Mouse (Mus musculus) CH12.LX (cell line): ENCODE measurements around the gene Matn1. TPM values are rescaled to one million over a fixed set of nuclear protein-coding genes. Genes with fewer than 3 reads are reported as not detected.
A peak's percentile ranks its signal among the peaks of the same experiment; 100 is the strongest.

Experiments used
- DNase-seq: peaks from one replicate; pipeline ENCODE4 v3.0.0-alpha.2; 2013; ENCODE audit errors: extremely low read depth
- H3K27ac ChIP-seq: 2 replicates; pipeline ENCODE4 v1.5.1; 2012; ENCODE audit warnings: low read depth, mild to moderate bottlenecking, control low read depth, moderate library complexity; ENCODE audit not compliant: insufficient read depth
- H3K27me3 ChIP-seq: replicated peaks from 2 replicates; pipeline ENCODE3; 2012; ENCODE audit warnings: inconsistent platforms
- H3K36me3 ChIP-seq, 2 experiments: replicated peaks in 1 of 2; 2 replicates each; pipeline versions ENCODE3 to v1.6.1; 2012; ENCODE audit warnings: inconsistent platforms in 1 of 2, low read length in 1 of 2, mild to moderate bottlenecking in 1 of 2, mixed read lengths in 1 of 2, moderate library complexity in 1 of 2; ENCODE audit not compliant: control insufficient read depth in 1 of 2, insufficient read depth in 1 of 2
- H3K4me1 ChIP-seq, 2 experiments: 2 replicates each; pipeline ENCODE4 v1.6.1; 2012; ENCODE audit warnings: inconsistent platforms in 1 of 2, moderate library complexity in 1 of 2; ENCODE audit not compliant: insufficient read depth in 2 of 2, control insufficient read depth in 1 of 2
- H3K4me2 ChIP-seq: 2 replicates; pipeline ENCODE4 v1.6.1; 2012; ENCODE audit warnings: low read depth, mild to moderate bottlenecking, control low read depth; ENCODE audit not compliant: poor library complexity, insufficient read depth, severe bottlenecking
- H3K4me3 ChIP-seq, 3 experiments: fragments of 150-350 bp in 1 of 3; sonication (generic) in 1 of 3; replicated peaks in 1 of 3; 2 replicates each; pipeline versions ENCODE3 to v1.5.1; 2011 to 2012; ENCODE audit warnings: low read depth in 2 of 3, low read length in 2 of 3, mild to moderate bottlenecking in 2 of 3, moderate library complexity in 2 of 3, control low read depth in 1 of 3, improper control_type of control experiment in 1 of 3, inconsistent platforms in 1 of 3, mixed read lengths in 1 of 3; ENCODE audit not compliant: poor library complexity in 1 of 3
- H3K79me2 ChIP-seq: replicated peaks from 2 replicates; pipeline ENCODE4 v1.6.1; 2012; ENCODE audit warnings: mild to moderate bottlenecking, moderate library complexity; ENCODE audit not compliant: control insufficient read depth, poor library complexity, insufficient read depth, severe bottlenecking; ENCODE audit errors: extremely low read depth
- H3K9ac ChIP-seq: 2 replicates; pipeline ENCODE4 v1.6.1; 2012; ENCODE audit warnings: low read depth, mild to moderate bottlenecking, control low read depth, moderate library complexity; ENCODE audit not compliant: insufficient read depth
- H3K9me3 ChIP-seq: replicated peaks from 2 replicates; pipeline ENCODE3; 2012; ENCODE audit warnings: low read length, inconsistent platforms, mixed read lengths
- BHLHE40 ChIP-seq: IDR thresholded peaks from 2 replicates; pipeline ENCODE4 v1.6.1; 2011; ENCODE audit warnings: mild to moderate bottlenecking, low read depth, low read length, improper control_type of control experiment
- CHD1 ChIP-seq: IDR thresholded peaks from 2 replicates; pipeline ENCODE4 v1.6.1; 2012; ENCODE audit warnings: low read depth, low read length, improper control_type of control experiment, inconsistent platforms
- CHD2 ChIP-seq: IDR thresholded peaks from 2 replicates; pipeline ENCODE4 v1.6.1; 2011; ENCODE audit warnings: low read length, improper control_type of control experiment
- CTCF ChIP-seq, 2 experiments: IDR thresholded peaks in 1 of 2; conservative IDR thresholded peaks in 1 of 2; 2 replicates each; pipeline ENCODE4 v1.5.1; 2011 to 2012; ENCODE audit warnings: low read depth in 2 of 2, low read length in 2 of 2, improper control_type of control experiment in 1 of 2, inconsistent platforms in 1 of 2, mild to moderate bottlenecking in 1 of 2, moderate library complexity in 1 of 2
- E2F4 ChIP-seq: IDR thresholded peaks from 2 replicates; pipeline ENCODE4 v1.6.1; 2011; ENCODE audit warnings: low read depth, low read length, improper control_type of control experiment; ENCODE audit not compliant: insufficient replicate concordance
- ELF1 ChIP-seq: IDR thresholded peaks from 2 replicates; pipeline ENCODE4 v1.6.1; 2014; ENCODE audit warnings: low read depth, mild to moderate bottlenecking, inconsistent platforms, low read length, improper control_type of control experiment
- ETS1 ChIP-seq: conservative IDR thresholded peaks from 2 replicates; pipeline ENCODE4 v1.6.1; 2012; ENCODE audit warnings: low read depth, mild to moderate bottlenecking, inconsistent platforms, low read length, improper control_type of control experiment, moderate library complexity
- GABPA ChIP-seq: IDR thresholded peaks from 2 replicates; pipeline ENCODE4 v1.6.1; 2012; ENCODE audit warnings: low read depth, low read length, improper control_type of control experiment, inconsistent platforms; ENCODE audit not compliant: insufficient replicate concordance
- HCFC1 ChIP-seq: IDR thresholded peaks from 2 replicates; pipeline ENCODE4 v1.6.1; 2012; ENCODE audit warnings: low read depth, mild to moderate bottlenecking, inconsistent platforms, low read length, improper control_type of control experiment
- IRF4 ChIP-seq: IDR thresholded peaks from 2 replicates; pipeline ENCODE4 v1.6.1; 2014; ENCODE audit warnings: low read depth, mild to moderate bottlenecking, inconsistent platforms, low read length, improper control_type of control experiment
- JUN ChIP-seq: IDR thresholded peaks from 2 replicates; pipeline ENCODE4 v1.6.1; 2011; ENCODE audit warnings: low read depth, mild to moderate bottlenecking, low read length, improper control_type of control experiment, moderate library complexity; ENCODE audit not compliant: insufficient read depth
- JUND ChIP-seq: conservative IDR thresholded peaks from 2 replicates; pipeline ENCODE4 v1.6.1; 2011; ENCODE audit warnings: low read depth, low read length, improper control_type of control experiment
- KAT2A ChIP-seq: IDR thresholded peaks from 2 replicates; pipeline ENCODE4 v1.6.1; 2012; ENCODE audit warnings: low read length, improper control_type of control experiment, inconsistent platforms; ENCODE audit not compliant: insufficient replicate concordance
- MAFK ChIP-seq: IDR thresholded peaks from 2 replicates; pipeline ENCODE4 v1.6.1; 2011; ENCODE audit warnings: low read length, improper control_type of control experiment; ENCODE audit not compliant: insufficient replicate concordance
- MAX ChIP-seq: IDR thresholded peaks from 2 replicates; pipeline ENCODE4 v1.6.1; 2011; ENCODE audit warnings: low read length, improper control_type of control experiment
- MAZ ChIP-seq: IDR thresholded peaks from 2 replicates; pipeline ENCODE4 v1.6.1; 2012; ENCODE audit warnings: low read depth, mild to moderate bottlenecking, inconsistent platforms, low read length, improper control_type of control experiment, moderate library complexity
- MEF2A ChIP-seq: IDR thresholded peaks from 2 replicates; pipeline ENCODE4 v1.6.1; 2014; ENCODE audit warnings: low read depth, mild to moderate bottlenecking, inconsistent platforms, low read length, improper control_type of control experiment, borderline replicate concordance
- MXI1 ChIP-seq: IDR thresholded peaks from 2 replicates; pipeline ENCODE4 v1.6.1; 2011; ENCODE audit warnings: mild to moderate bottlenecking, low read depth, low read length, improper control_type of control experiment
- NELFE ChIP-seq: IDR thresholded peaks from 2 replicates; pipeline ENCODE4 v1.6.1; 2011; ENCODE audit warnings: low read depth, low read length, improper control_type of control experiment
- NRF1 ChIP-seq: IDR thresholded peaks from 2 replicates; pipeline ENCODE4 v1.6.1; 2014; ENCODE audit warnings: low read depth, mild to moderate bottlenecking, inconsistent platforms, low read length, improper control_type of control experiment, moderate library complexity
- PAX5 ChIP-seq: IDR thresholded peaks from 2 replicates; pipeline ENCODE4 v1.6.1; 2012; ENCODE audit warnings: low read length, inconsistent platforms, mixed read lengths
- POLR2A ChIP-seq: IDR thresholded peaks from 2 replicates; pipeline ENCODE4 v1.6.1; 2011; ENCODE audit warnings: low read depth, mild to moderate bottlenecking, improper control_type of control experiment, low read length
- POLR2AphosphoS2 ChIP-seq: IDR thresholded peaks from 2 replicates; pipeline ENCODE4 v1.6.1; 2011; ENCODE audit warnings: low read depth, low read length, improper control_type of control experiment
- RAD21 ChIP-seq: IDR thresholded peaks from 2 replicates; pipeline ENCODE4 v1.6.1; 2011; ENCODE audit warnings: low read depth, mild to moderate bottlenecking, low read length, improper control_type of control experiment, moderate library complexity
- RCOR1 ChIP-seq: conservative IDR thresholded peaks from 2 replicates; pipeline ENCODE4 v1.6.1; 2012; ENCODE audit warnings: low read depth, mild to moderate bottlenecking, inconsistent platforms, low read length, improper control_type of control experiment
- SIN3A ChIP-seq: IDR thresholded peaks from 2 replicates; pipeline ENCODE4 v1.6.1; 2012; ENCODE audit warnings: low read length, improper control_type of control experiment, inconsistent platforms
- SMC3 ChIP-seq: IDR thresholded peaks from 2 replicates; pipeline ENCODE4 v1.6.1; 2011; ENCODE audit warnings: low read depth, low read length, improper control_type of control experiment
- TBP ChIP-seq: conservative IDR thresholded peaks from 2 replicates; pipeline ENCODE4 v1.6.1; 2011; ENCODE audit warnings: low read depth, low read length, improper control_type of control experiment
- TCF12 ChIP-seq: IDR thresholded peaks from 2 replicates; pipeline ENCODE4 v1.6.1; 2014; ENCODE audit warnings: low read depth, mild to moderate bottlenecking, inconsistent platforms, low read length, improper control_type of control experiment
- UBTF ChIP-seq: IDR thresholded peaks from 2 replicates; pipeline ENCODE4 v1.6.1; 2012; ENCODE audit warnings: low read depth, mild to moderate bottlenecking, inconsistent platforms, low read length, improper control_type of control experiment, moderate library complexity
- USF1 ChIP-seq: IDR thresholded peaks from 2 replicates; pipeline ENCODE4 v1.6.1; 2014; ENCODE audit warnings: low read depth, mild to moderate bottlenecking, inconsistent platforms, low read length, improper control_type of control experiment
- USF2 ChIP-seq: conservative IDR thresholded peaks from 2 replicates; pipeline ENCODE4 v1.6.1; 2011; ENCODE audit warnings: low read depth, low read length, improper control_type of control experiment
- ZC3H11A ChIP-seq: IDR thresholded peaks from 2 replicates; pipeline ENCODE4 v1.6.1; 2012; ENCODE audit warnings: low read depth, mild to moderate bottlenecking, inconsistent platforms, low read length, improper control_type of control experiment
- ZKSCAN1 ChIP-seq: IDR thresholded peaks from 2 replicates; pipeline ENCODE4 v1.6.1; 2012; ENCODE audit warnings: low read depth, inconsistent platforms, low read length, improper control_type of control experiment, borderline replicate concordance
- ZMIZ1 ChIP-seq: IDR thresholded peaks from 2 replicates; pipeline ENCODE4 v1.6.1; 2012; ENCODE audit warnings: low read depth, mild to moderate bottlenecking, inconsistent platforms, low read length, improper control_type of control experiment
- ZNF384 ChIP-seq: IDR thresholded peaks from 2 replicates; pipeline ENCODE4 v1.6.1; 2012; ENCODE audit warnings: low read depth, low read length, improper control_type of control experiment, inconsistent platforms
- dilution Hi-C: fragments of 300-500 bp; cut with MboI; formaldehyde crosslinking; loops from 2 replicates; pipeline ENCODE4 v1.14.3; 2020; ENCODE audit warnings: low sequenced_read_pairs; ENCODE audit not compliant: extremely low pct_unique_long_range_greater_than_20kb, extremely low pct_ligation_motif_present
- in situ Hi-C: fragments of 300-500 bp; cut with MboI; formaldehyde crosslinking; loops from 3 replicates; pipeline ENCODE4 v1.14.3; 2019; ENCODE audit warnings: low sequenced_read_pairs, low pct_ligation_motif_present, low pct_unique_long_range_greater_than_20kb, mixed read lengths
- polyA plus RNA-seq: library from polyadenylated mRNA; unstranded; fragments of >175 nt; gene quantifications from 2 replicates; pipeline ENCODE4 v1.2.1, GENCODE M21; 2012; ENCODE audit warnings: low read depth; ENCODE audit not compliant: insufficient read length
- total RNA-seq, 2 experiments: library from RNA; depleted of rRNA; stranded (reverse); fragments of 300-350 nt in 1 of 2; fragments of >200 nt in 1 of 2; gene quantifications; 2 replicates each; pipeline ENCODE4 v1.2.3; 2012 to 2014

Matn1 gene
- total and polyA plus RNA-seq, 3 experiments: 0.52 to 3.5 (median 0.76) TPM

DNA sequence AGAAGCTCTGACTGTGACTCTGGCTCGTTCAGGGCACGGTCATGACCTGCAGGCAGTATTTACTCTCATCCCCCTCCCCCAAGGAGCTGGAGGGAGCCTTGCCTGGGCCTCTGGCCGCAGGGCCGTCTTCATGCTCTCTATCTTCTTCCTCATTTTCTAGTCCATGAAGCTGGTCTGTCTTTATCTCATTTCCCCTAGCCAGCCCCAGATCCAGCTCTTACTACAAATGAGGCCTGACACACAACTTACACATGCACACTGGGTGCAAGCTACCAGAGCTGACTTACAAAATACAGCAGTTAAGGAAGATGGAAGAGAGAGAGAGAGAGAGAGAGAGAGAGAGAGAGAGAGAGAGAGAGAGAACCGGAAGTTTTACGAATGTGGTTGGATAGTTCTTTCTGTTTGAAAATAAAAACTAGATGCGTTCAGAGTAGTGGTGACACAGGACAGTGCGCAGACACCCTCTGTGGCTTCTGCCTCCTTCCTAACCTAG is 41.9 kb upstream of the Matn1 start (continued):
- TF ChIP-seq MXI1 (no peak), MAFK (no peak), HCFC1 (no peak; the same call in 1 of the 2 replicates), SMC3 (no peak), E2F4 (no peak), KAT2A (no peak), ETS1 (peak; percentile 62), CTCF (conservative IDR thresholded peaks at IDR 0.05 in 1 of 2, IDR thresholded peaks at IDR 0.05 in 1 of 2; ENCODE audit: low read depth in 2 of 2, low read length in 2 of 2) (no peak), GABPA (no peak)

- Histone ChIP-seq H3K4me2 (peak overlapping the region; percentile 60), H3K4me1 (peaks cover 57 to 98% of the 10 kb centered on the region in 2 experiments), H3K9me3 (no peaks in the 10 kb centered on the region), H3K79me2 (no peaks in the 10 kb centered on the region), H3K27me3 (no peaks in the 10 kb centered on the region), H3K27ac (peak overlapping the region; percentile 94), H3K9ac (peak overlapping the region; percentile 38), H3K36me3 (no peaks in the 10 kb centered on the region), H3K4me3 (peak overlapping the region; percentile 39 to 56 (median 44))
- dilution Hi-C loops (no loop called here), in situ Hi-C loops (no loop called here)
- DNase-seq: peak; percentile 78
- no peak for TF ChIP-seq ZNF384
- no peak for TF ChIP-seq GABPA
- TF ChIP-seq CHD2: peak; percentile 75
- TF ChIP-seq RCOR1: no peak
- peak; percentile 59; the same call in 1 of the 2 replicates for TF ChIP-seq ZMIZ1
- TF ChIP-seq NRF1: no peak
- no peak for TF ChIP-seq E2F4
- TF ChIP-seq NELFE: peak; percentile 20; the same call in 1 of the 2 replicates
- no peak; the same call in 1 of the 2 replicates for TF ChIP-seq CHD1
- TF ChIP-seq RAD21: peak; percentile 14
- TF ChIP-seq IRF4: peak; percentile 84
- no peak for TF ChIP-seq UBTF
- TF ChIP-seq JUN: peak; percentile 90
- TF ChIP-seq SIN3A: peak; percentile 79
- peak; percentile 86; the same call in 1 of the 2 replicates for TF ChIP-seq JUND
- TF ChIP-seq PAX5: no peak
- no peak for TF ChIP-seq POLR2AphosphoS2
- no peak for TF ChIP-seq USF1
- peak; percentile 36; the same call in 1 of the 2 replicates for TF ChIP-seq MXI1
- no peak; the same call in 1 of the 2 replicates for TF ChIP-seq ELF1
- no peak for TF ChIP-seq ZC3H11A
- TF ChIP-seq KAT2A: no peak
- peak; percentile 12; the same call in 1 of the 2 replicates for TF ChIP-seq SMC3
- peak; percentile 98 for TF ChIP-seq MEF2A
- TF ChIP-seq ZKSCAN1: no peak
- peak; percentile 58 for TF ChIP-seq TBP
- TF ChIP-seq BHLHE40: peak; percentile 81
- peak; percentile 92 for TF ChIP-seq TCF12
- TF ChIP-seq MAZ: peak; percentile 52
- TF ChIP-seq MAX: peak; percentile 55; the same call in 1 of the 2 replicates
- peak; percentile 40 for TF ChIP-seq POLR2A
- TF ChIP-seq MAFK: no peak
- no peak; the same call in 1 of the 2 replicates for TF ChIP-seq HCFC1
- TF ChIP-seq USF2: no peak
- TF ChIP-seq ETS1: peak; percentile 90
These were observed 39.2 kb upstream of the Matn1 start for GRCm38 (mm10) chr4:130905025-130905424.
